21 mouse cellular contexts compared by ENCODE assay signal in genomic region chr15:100575366-100575765, GRCm38 (mm10). TPM values are rescaled to one million over a fixed set of nuclear protein-coding genes. Genes with fewer than 3 reads are reported as not detected.
DNase-seq lines count a peak whose midpoint lies in the region; ATAC-seq and TF ChIP-seq lines count a peak whose summit lies in the region.
"Had no signal": no experiment of that assay in that cellular context is flagged by ENCODE, and none has a peak within 500 bp of the region (broad histone marks: within the 10 kb centered on the region; RNA-seq: fewer than 3 reads in every experiment).

No protein-coding gene starts in this region.

- DNase-seq in liver, adult 2 months (ENCODE audit: extremely low read depth, low read depth, low spot score): no peak
- DNase-seq in liver: no peak
- peak; percentile 92 for DNase-seq in kidney, adult 2 months
- peak; percentile 82 to 87 for DNase-seq in kidney, postnatal 36 days
- DNase-seq in left cerebral cortex, adult 9 months (ENCODE audit: low spot score in 2 of 2): no peak
- DNase-seq in thymus, postnatal 4 days: no peak
- DNase-seq: adrenal gland, postnatal 10 days; cerebellum, adult 8-10 months; cerebellum, postnatal 36 days; embryo, embryonic 11 days; gastrocnemius, postnatal 36 days; heart, adult 2 months; heart, postnatal 14 days; lung, adult 2 months had no signal

- H3K9me3 ChIP-seq in kidney, embryonic 15.5 days (replicated peaks): no peaks in the 10 kb centered on the region
- no peaks in the 10 kb centered on the region for H3K9me3 ChIP-seq in midbrain, embryonic 15.5 days
- H3K9me3 ChIP-seq: forebrain, embryonic 15.5 days; heart, embryonic 13.5 days; liver, embryonic 12.5 days; midbrain, embryonic 10.5 days; neural tube, embryonic 15.5 days had no signal

- H3K36me3 ChIP-seq in liver, adult 2 months (ENCODE audit: control insufficient read depth, insufficient read depth, low read length): no peaks in the 10 kb centered on the region
- no peaks in the 10 kb centered on the region; the same call in 1 of the 2 replicates for H3K36me3 ChIP-seq in kidney, adult 2 months (ENCODE audit: control insufficient read depth, insufficient read depth, low read length)
- H3K36me3 ChIP-seq in kidney, embryonic 15.5 days: peaks cover 7% of the 10 kb centered on the region; the same call in 1 of the 2 replicates
- peaks cover 12% of the 10 kb centered on the region for H3K36me3 ChIP-seq in midbrain, embryonic 15.5 days (replicated peaks)
- H3K36me3 ChIP-seq: liver, embryonic 12.5 days had no signal

- H3K4me2 ChIP-seq in kidney, embryonic 15.5 days: no peak overlapping the region
- no peak overlapping the region for H3K4me2 ChIP-seq in midbrain, embryonic 15.5 days
- H3K4me2 ChIP-seq: forebrain, embryonic 15.5 days; heart, embryonic 13.5 days; liver, embryonic 12.5 days; neural tube, embryonic 15.5 days had no signal

- no peak for ATAC-seq in kidney, embryonic 15.5 days (replicated peaks; ENCODE audit: low FRiP score)
- no peak for ATAC-seq in midbrain, embryonic 15.5 days (replicated peaks)
- ATAC-seq: forebrain, embryonic 15.5 days; liver, embryonic 12.5 days had no signal

- H3K27ac ChIP-seq in liver, adult 2 months (replicated peaks; ENCODE audit: insufficient read depth, low read depth, low read length): 0 out of 2 replicates have a peak overlapping the region, but pooled peaks have one; percentile 2
- peak overlapping the region; percentile 70 for H3K27ac ChIP-seq in kidney, adult 2 months (ENCODE audit: insufficient read depth, low read depth, low read length)
- peak overlapping the region; percentile 79; the same call in 1 of the 2 replicates for H3K27ac ChIP-seq in kidney, embryonic 15.5 days
- no peak overlapping the region for H3K27ac ChIP-seq in midbrain, embryonic 15.5 days
- H3K27ac ChIP-seq: forebrain, embryonic 15.5 days; heart, embryonic 13.5 days; liver, embryonic 12.5 days; midbrain, embryonic 10.5 days; neural tube, embryonic 15.5 days had no signal

- H3K4me1 ChIP-seq in liver, adult 2 months (ENCODE audit: control insufficient read depth, insufficient read depth, low read length): no peaks in the 10 kb centered on the region
- peaks cover 24% of the 10 kb centered on the region for H3K4me1 ChIP-seq in kidney, adult 2 months (ENCODE audit: control insufficient read depth, insufficient read depth, low read length)
- peaks cover 22% of the 10 kb centered on the region for H3K4me1 ChIP-seq in kidney, embryonic 15.5 days
- peaks cover 11% of the 10 kb centered on the region for H3K4me1 ChIP-seq in midbrain, embryonic 15.5 days
- H3K4me1 ChIP-seq: liver, embryonic 12.5 days had no signal

- TF ChIP-seq CTCF in liver, adult 2 months (IDR thresholded peaks at IDR 0.05; ENCODE audit: low read depth, low read length): no peak
- no peak for TF ChIP-seq CTCF in kidney, adult 2 months (conservative IDR thresholded peaks at IDR 0.05; ENCODE audit: insufficient read depth, insufficient read length, low read depth, low read length)

- no peaks in the 10 kb centered on the region for H3K27me3 ChIP-seq in liver, adult 2 months (ENCODE audit: control insufficient read depth, insufficient read depth, low read length)
- H3K27me3 ChIP-seq in kidney, adult 2 months (replicated peaks; ENCODE audit: control insufficient read depth, insufficient read depth, low read length): no peaks in the 10 kb centered on the region
- H3K27me3 ChIP-seq in kidney, embryonic 15.5 days: no peaks in the 10 kb centered on the region
- no peaks in the 10 kb centered on the region for H3K27me3 ChIP-seq in midbrain, embryonic 15.5 days (replicated peaks)
- H3K27me3 ChIP-seq: forebrain, embryonic 15.5 days; heart, embryonic 13.5 days; neural tube, embryonic 15.5 days had no signal

- no peaks in the 10 kb centered on the region for H3K79me2 ChIP-seq in liver, adult 2 months (ENCODE audit: control insufficient read depth, insufficient read depth, low read length)

- TF ChIP-seq POLR2A in liver, adult 2 months (IDR thresholded peaks at IDR 0.05; ENCODE audit: extremely low read depth, insufficient read depth, low read length): no peak
- TF ChIP-seq POLR2A in kidney, adult 2 months (IDR thresholded peaks at IDR 0.05; ENCODE audit: low read depth, low read length): no peak

- no peak overlapping the region for H3K4me3 ChIP-seq in liver, adult 2 months (ENCODE audit: insufficient read depth, low read depth, low read length)
- H3K4me3 ChIP-seq in kidney, adult 2 months (ENCODE audit: insufficient read depth, low read depth, low read length): no peak overlapping the region
- H3K4me3 ChIP-seq in kidney, embryonic 15.5 days (replicated peaks): no peak overlapping the region
- no peak overlapping the region for H3K4me3 ChIP-seq in midbrain, embryonic 15.5 days
- H3K4me3 ChIP-seq: forebrain, embryonic 15.5 days; heart, adult 2 months; heart, embryonic 13.5 days; liver, embryonic 12.5 days; midbrain, embryonic 10.5 days; neural tube, embryonic 15.5 days had no signal

- H3K9ac ChIP-seq in liver, adult 2 months (ENCODE audit: low read depth, low read length): no peak overlapping the region
- no peak overlapping the region for H3K9ac ChIP-seq in kidney, embryonic 15.5 days
- no peak overlapping the region for H3K9ac ChIP-seq in midbrain, embryonic 15.5 days
- H3K9ac ChIP-seq: forebrain, embryonic 15.5 days; heart, embryonic 13.5 days; liver, embryonic 12.5 days; neural tube, embryonic 15.5 days had no signal

- 87% methylated on average over 12 of the region's 12 CpGs for WGBS in liver, adult 2 months
- 50% methylated on average over 12 of the region's 12 CpGs for WGBS in kidney, adult 2 months
- WGBS in kidney, embryonic 15.5 days: 80% methylated on average over 12 of the region's 12 CpGs
- 86% methylated on average over 12 of the region's 12 CpGs for WGBS in midbrain, embryonic 15.5 days

RNA-seq across cellular contexts. Expression of gene Tfcp2, which starts 23.6 kb away (rescaled TPM):
- total RNA-seq in liver, adult 2 months (2014; rRNA removed): 4.0 and 5.9 TPM in 2 replicates
- 3.9 and 5.8 TPM in 2 replicates for polyA plus RNA-seq in liver, adult 2 months (2012; rRNA removed)
- polyA plus RNA-seq in kidney, adult 2 months (2012; rRNA removed): 18.7 and 20.6 TPM in 2 replicates
- polyA plus RNA-seq in kidney, embryonic 15.5 days (2015; fragmentation: Nextera tagmentation; extraction: Ambion mirVana): 38.1 and 38.2 TPM in 2 replicates
- polyA plus RNA-seq in midbrain, embryonic 15.5 days (2015; fragmentation: Nextera tagmentation; extraction: Ambion mirVana): 40.2 and 42.8 TPM in 2 replicates

RNA-seq across cellular contexts. Expression of gene Pou6f1, which starts 24.4 kb away (rescaled TPM):
- 1.9 and 2.0 TPM in 2 replicates for total RNA-seq in liver, adult 2 months (2014; rRNA removed)
- polyA plus RNA-seq in liver, adult 2 months (2012; rRNA removed): 3.1 and 5.5 TPM in 2 replicates
- polyA plus RNA-seq in kidney, adult 2 months (2012; rRNA removed): 28.5 and 30.4 TPM in 2 replicates
- 8.4 and 9.1 TPM in 2 replicates for polyA plus RNA-seq in kidney, embryonic 15.5 days (2015; fragmentation: Nextera tagmentation; extraction: Ambion mirVana)
- 43.0 and 43.4 TPM in 2 replicates for polyA plus RNA-seq in midbrain, embryonic 15.5 days (2015; fragmentation: Nextera tagmentation; extraction: Ambion mirVana)

RNA-seq across cellular contexts. Expression of gene Dazap2, which starts 39.8 kb away (rescaled TPM):
- total RNA-seq in liver, adult 2 months (2014; rRNA removed): 50.3 and 60.2 TPM in 2 replicates
- 395 and 460 TPM in 2 replicates for polyA plus RNA-seq in liver, adult 2 months (2012; rRNA removed)
- 578 and 812 TPM in 2 replicates for polyA plus RNA-seq in kidney, adult 2 months (2012; rRNA removed)
- 237 and 241 TPM in 2 replicates for polyA plus RNA-seq in kidney, embryonic 15.5 days (2015; fragmentation: Nextera tagmentation; extraction: Ambion mirVana)
- polyA plus RNA-seq in midbrain, embryonic 15.5 days (2015; fragmentation: Nextera tagmentation; extraction: Ambion mirVana): 127 and 130 TPM in 2 replicates

Comparison
In these comparisons a context has a peak if more than half of its experiments do, and no peak if none do; other contexts are left out.
1. DNase-seq: peak in kidney, adult 2 months (single experiment) and kidney, postnatal 36 days (2 of 2); none in liver, adult 2 months (single experiment), liver (single experiment), left cerebral cortex, adult 9 months (0 of 2) and thymus, postnatal 4 days (single experiment).